Mouse (Mus musculus): Measurements from ENCODE around the gene Nid1.
A peak's percentile ranks its signal among the peaks of the same experiment; 100 is the strongest.
"Not testable (repeated sequence)": the region's sequence is repeated elsewhere in the genome, so short reads cannot be mapped to it uniquely, and the experiment has no call there.

Gene Nid1

GRCm38 (mm10) chr13:13498022-13498421 lies 60.7 kb downstream of the Nid1 start:
- no peak for DNase-seq

- DNase-seq, result no peak
These were observed 65.1 kb downstream of the Nid1 start for GRCm38 (mm10) chr13:13502406-13502805.

- peak; percentile 60 for DNase-seq
These were observed 66.5 kb downstream of the Nid1 start for GRCm38 (mm10) chr13:13503695-13504386.

GRCm38 (mm10) chr13:13505063-13505462 lies 67.7 kb downstream of the Nid1 start:
- DNase-seq, result no peak

DNA sequence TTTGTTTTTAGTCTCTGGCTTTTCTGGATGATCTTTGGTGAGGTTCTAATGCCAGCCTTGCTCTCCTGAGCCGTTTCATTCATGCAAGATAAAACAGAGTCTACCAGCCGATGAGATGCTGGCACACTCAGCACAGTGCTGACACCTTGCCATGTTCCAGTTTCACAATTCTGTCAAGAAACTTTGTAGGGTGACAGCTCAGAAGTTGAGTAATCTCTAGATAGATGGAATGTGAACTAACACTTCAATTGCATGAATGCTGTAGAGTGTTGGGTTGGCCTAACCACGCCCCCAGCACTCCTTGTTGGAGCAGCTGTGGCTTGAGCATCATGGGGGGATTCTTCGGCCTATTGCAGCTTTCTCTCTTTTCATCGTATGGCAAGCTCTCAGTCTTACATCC lies 69.2 kb downstream of the Nid1 start:
- DNase-seq, result no peak

DNA sequence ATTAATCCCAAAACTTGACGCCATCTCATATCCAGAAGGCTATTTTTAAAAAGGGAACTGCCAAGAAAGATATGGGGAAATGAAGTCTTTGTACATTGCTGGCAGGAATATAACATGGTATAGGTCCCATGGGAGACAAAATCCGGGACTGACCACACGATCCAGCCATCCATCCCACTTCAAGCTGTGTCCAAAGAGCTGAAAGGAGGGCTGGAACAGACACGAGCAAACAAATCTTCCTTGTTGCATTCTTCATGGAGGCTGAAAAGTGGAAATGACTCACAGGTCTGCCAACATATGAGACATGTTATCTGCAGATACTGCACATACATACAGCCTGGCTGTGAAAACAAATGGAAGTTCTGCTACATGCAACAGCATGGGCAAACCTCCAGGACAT lies 77.5 kb downstream of the Nid1 start:
- DNase-seq, result no peak

DNA sequence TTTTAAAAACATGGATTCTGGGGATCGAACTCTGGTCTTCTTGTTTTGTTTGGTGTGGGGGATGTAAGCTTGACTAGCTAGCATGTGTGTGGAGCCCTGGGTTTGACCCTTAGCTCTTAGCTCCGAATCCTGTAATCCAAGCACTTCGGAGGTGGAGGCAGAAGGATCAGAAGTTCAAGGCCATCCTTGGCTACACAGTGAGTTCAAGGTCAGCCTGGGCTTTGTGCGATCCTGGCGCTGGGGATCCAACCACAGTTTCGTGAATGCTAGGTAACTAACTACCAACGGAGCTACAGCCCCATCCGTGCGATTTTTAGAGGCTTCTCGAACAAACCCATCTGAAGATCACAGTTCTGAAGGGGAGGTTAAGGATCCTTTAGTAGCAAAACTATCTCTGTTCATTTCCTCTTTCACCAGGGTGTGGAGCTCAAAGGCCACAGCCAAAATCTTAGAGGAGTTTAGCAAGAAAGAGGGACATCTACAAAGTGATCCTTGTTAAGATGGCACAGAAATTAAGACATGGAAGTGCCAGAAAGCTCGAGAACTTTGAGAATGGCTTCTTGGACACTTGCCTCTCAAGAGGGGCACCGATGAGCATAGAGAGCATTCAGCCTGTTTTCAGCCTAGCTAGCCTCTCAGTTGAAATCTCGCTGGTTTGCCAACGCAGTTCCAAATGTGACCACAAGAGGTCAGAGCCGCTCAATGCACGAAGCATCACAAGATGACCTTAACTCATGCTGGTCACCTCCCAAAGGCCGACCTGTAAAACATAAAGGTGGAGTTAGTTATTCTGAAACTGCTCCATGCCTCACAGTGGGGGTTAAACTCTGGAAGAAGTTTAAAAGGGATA lies 79.2 kb downstream of the Nid1 start:
- DNase-seq, result peak; percentile 89

DNA sequence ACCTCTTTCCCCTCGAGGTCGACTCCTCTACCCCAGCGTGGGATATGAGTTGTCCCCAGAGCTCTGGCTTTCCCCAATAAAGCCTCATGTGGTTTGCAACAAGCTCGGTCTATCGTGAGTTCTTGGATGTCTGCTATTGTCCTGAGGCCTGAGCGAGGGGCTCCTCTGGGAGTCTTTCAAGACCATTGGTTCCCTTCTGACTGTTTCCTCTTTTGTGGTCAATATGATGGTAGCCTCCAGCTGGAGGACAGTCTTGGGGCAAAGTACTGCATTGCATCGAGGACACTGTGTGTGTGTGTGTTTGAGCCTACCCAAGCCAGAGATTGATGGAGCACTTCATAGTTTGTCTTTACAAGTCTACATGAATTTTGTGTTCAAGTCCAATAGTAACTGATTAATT lies 80.8 kb downstream of the Nid1 start:
- no peak for DNase-seq

DNA sequence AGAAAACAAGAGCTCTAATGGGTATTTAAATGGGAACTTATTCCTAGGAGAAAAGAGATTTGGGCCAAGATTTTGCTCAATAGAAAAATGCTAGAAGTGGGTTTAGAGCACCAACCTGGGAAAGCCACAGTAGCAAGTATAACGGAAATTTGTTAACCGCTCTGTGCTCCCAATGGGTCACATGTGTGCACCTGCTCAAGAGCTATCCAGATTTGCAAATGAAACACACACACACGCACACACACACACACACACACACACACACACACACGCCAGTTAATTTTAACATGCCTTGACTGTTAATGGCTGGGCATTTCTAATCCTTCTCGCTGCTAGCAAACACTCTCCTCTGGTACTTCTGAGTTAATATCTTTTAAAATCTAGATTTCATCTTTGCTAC lies 83.1 kb downstream of the Nid1 start:
- no peak for DNase-seq

GRCm38 (mm10) chr13:13523625-13524584 lies 86.6 kb downstream of the Nid1 start:
- DNase-seq, result no peak

DNA sequence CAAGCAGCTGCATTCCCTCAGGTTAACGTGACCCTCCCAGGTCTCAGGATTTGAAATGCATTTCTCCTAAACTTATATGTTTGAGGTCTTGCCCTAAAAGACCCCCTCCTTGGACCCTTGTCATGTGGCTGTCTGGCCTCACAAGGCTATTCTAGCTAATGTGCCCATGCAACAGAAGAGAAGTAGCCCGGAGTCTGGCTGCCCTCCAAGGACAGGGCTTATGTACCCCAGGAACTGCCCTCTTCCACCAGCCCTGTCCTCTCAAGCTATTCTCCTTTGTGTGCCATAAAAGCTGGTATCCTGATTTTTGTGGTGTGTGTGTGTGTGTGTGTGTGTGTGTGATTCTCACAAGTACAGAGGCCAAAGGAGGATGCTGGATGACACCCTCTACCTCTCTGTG lies 87.9 kb downstream of the Nid1 start:
- no peak for DNase-seq

GRCm38 (mm10) chr13:13525877-13526276 lies 88.5 kb downstream of the Nid1 start:
- DNase-seq, result no peak

DNA sequence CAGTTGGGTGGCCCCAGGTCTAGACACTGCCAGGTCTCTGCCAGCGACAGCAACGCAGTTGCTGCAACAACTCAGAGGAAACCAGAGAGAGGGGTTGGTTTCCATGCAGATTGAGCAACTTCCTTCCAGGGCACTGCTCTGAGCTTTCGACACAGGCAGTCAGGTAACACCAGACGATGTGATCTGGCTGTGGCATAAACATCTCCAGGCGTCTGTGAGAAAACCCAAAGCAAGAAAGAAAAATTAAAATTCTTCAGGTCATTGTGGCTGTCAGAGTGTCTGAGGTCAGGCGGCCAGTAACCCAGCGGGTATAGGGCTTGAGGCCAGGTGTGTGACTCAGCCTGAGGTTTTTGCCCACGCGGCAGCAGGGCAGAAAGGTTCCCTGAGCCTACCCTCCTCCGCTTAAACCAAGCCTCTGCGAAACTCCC lies 91.8 kb downstream of the Nid1 start:
- DNase-seq, result no peak

- DNase-seq, result no peak
These were observed 93.6 kb downstream of the Nid1 start for GRCm38 (mm10) chr13:13530913-13531312.

- no peak for DNase-seq
These were observed 94.6 kb downstream of the Nid1 start for GRCm38 (mm10) chr13:13531923-13532322.

DNA sequence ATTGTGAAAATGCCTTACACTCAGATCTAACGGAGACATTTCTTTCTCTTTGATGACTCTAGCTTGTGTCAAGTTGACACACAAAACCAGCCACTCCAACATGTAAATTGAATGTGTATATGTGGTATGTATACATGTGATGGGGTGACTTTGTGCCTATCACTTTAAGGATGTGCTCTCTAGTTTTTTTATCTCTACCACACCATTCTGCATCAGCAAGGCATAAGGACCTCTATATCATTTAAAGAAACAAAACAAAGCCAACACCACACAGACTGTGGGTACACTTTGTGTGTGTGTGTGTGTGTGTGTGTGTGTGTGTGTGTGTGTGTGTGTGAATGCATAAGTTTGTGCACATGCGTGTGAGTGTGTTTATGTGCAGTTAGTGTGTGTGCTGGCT lies 99.2 kb downstream of the Nid1 start:
- DNase-seq, result no peak

DNA sequence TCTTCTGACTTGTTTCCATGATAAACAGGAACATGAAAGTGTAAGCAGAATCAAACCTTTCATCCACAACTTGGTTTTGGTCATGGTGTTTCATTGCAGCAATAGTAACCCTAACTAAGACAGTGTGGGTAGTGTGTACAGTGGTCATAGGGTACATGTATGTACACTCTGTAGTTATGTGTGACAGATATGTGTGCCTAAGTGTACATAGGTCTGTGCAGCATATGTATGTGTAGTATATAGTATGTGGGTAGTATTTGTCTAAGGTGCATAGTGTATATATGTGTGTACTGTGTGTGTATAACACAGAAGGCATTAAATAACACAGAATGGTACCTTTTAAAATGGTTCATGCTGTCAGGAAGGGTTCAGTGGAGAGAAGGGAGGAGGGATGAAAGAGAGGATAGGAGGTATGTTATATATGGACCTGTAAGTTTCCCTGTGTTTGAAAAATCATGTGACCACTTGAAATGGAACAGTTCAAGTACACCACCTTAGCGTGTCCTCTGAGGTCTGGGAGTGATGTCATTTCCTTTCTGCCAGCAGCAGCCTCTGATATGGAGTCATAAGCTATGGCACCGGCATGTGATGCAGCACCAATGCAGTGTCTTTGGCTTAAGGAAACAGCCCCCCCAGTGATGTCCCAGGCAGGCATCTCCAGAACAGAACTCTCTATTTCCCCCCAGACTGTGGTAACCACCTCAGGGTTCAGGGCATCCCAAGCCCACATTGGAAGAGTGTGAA lies 100.1 kb downstream of the Nid1 start:
- no peak for DNase-seq

- peak; percentile 60 for DNase-seq
These were observed 101.4 kb downstream of the Nid1 start for GRCm38 (mm10) chr13:13538585-13539300.

DNA sequence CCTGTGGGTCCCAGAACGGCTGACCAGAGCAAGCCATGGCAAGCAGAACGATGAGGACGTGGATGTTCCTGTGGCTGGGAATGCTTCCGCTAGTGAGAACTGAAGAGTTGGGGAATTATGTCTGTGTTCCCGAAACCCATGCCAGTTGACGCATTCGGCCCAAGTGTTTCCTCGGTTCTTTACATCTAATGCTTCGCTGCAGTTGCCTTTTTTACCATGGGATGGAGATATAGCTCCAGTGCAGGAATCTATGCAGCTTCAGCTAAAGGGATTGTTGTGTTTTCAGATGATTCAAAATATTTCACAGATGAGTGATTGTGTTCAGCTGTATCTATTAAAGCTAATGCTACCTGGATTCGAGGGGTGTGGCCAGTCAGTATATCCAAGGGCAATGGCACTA lies 105.7 kb downstream of the Nid1 start:
- not testable (repeated sequence) for DNase-seq

- no peak for DNase-seq
These were observed 109.4 kb downstream of the Nid1 start for GRCm38 (mm10) chr13:13546792-13547191.

DNA sequence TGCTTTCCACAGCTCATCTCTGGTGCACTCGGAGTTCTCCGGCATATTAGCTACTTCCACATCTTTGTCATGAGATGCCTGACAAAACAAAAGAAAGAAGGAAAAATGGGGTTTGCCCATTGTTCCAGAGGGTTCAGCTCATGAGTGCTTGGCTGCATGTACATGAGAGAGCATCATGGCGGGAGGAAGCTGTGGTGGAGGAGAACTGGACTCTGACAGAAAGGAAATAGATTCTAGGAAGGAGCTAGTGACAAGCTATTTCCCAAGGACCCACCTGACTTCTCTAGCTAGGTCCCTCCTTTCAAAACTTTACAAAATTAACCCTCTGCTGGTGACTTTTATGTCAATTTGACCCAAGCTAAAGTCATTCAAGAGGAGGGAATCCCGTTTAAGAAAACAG lies 110.5 kb downstream of the Nid1 start:
- no peak for DNase-seq
